Mouse (Mus musculus): ENCODE data around the gene Arid1b.
A peak's percentile ranks its signal among the peaks of the same experiment; 100 is the strongest.
"Not testable (repeated sequence)": the region's sequence is repeated elsewhere in the genome, so short reads cannot be mapped to it uniquely, and the experiment has no call there.

The Arid1b gene

DNA sequence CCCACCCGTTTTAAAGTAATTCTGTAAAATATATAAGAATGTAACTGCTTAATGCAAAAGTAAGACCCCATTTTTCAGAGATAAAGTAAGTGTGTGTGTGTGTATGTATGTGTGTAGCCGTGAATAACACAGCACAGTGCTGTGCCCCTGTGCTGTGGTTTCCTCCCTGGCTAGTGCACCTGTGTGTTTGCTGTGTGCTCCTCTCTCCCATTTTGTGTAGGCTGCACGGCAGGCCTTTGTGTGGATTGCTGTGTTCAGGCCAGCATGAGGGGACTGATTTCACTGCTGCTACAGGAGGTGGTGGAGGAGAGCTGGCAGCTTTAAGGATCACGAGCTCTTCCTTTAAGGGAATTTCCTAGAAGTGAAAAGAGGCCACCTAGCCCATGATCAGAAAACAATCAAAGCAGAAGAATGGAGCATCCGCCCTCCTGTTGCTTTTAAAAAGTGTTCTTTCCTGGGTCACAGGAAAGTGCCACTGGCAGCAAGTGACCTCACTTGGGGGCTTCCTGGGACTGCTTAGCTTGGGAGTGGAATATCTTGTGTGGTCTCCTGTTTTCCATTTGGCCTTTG is 66.5 kb downstream of the Arid1b start:
- DNase-seq: no peak

DNA sequence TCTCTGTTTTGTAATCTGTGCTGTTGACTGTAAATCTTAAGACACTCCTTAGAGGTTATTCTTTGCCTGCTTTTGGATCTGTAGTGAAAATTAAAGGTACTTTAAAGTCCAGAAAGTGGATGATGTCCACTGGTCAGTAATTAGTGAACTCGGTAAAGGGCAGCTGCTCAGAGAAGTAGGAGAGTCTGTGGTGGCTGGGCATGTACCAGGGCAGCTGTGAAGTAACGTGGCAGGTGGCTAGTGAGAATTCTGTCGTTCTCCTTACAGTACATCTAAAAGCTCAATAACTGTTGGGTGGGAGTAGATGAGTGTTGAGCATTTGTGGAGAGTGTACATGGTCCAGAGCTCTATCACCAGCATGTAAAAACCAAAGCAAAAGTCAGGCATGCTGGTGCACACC is 67.1 kb downstream of the Arid1b start:
- DNase-seq: no peak

DNA sequence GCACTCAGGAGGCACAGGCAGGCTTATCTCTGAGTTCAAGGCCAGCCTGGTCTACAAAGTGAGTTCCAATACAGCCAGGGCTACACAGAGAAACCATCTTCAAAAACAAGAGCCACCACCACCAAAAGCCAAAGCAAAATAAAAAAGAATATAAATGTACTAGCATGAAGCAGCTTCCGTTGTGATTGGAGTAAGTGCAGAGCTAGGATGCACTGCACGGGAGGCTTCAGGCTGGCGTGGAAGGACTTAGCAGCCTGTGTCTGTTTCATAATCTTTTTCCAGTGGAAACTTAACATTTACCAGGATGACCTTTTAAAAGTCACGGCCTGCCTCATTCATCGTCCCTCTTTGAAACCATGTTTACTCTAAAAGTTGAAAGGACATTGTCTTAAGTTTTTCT is 67.5 kb downstream of the Arid1b start:
- DNase-seq: no peak

DNA sequence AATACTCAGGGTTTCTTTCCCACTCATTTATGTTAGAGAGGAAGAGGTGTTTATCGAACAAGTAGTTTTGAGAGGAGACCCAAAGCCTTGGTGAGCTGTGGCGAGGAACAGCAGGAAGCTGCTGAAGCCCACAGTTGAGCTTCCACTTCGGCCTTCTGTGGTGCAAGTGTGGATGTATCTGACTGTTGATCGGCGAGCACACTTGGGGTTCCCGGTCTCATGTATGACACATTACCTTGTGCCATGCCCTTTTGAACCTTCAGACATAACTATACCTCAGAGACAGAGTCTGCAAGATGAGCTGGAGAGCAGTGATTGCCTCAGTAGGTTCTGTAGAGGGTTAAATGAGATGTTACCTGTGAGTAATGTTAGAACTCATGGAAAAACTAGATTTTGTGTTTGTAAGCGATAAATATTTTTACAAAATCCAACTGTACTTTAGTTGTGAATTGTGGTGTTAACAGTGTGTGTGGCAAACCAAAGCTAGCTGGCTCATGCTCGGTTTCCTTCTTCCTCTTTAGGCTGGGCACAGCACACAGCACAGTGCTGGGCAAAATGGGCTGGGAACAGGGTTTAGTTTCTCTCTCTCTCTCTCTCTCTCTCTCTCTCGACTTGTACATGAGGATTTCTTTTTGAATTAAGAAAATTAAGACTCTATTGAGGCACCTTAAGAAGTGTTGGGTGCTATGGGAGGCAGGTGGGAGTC is 69.5 kb downstream of the Arid1b start:
- DNase-seq: no peak

DNA sequence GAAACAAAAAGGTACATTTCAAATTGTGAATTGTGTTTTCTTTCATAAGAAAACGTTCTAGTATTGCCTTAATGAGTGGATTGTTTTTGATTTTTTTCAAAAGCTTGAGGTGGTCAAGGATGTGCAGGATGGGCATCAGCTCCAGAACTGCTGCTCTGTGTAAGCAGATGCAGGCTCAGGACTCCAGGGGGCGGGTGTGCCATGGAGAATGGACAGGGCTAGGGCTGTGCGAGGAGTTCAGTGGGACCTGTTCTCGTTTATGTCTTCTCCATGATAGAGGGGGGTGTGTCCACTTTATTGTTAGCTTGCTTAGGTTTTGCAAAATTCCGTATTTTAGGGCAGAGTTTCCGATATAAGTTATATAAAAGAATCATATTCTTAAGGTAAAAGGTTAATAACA is 70.6 kb downstream of the Arid1b start:
- DNase-seq: no peak

DNA sequence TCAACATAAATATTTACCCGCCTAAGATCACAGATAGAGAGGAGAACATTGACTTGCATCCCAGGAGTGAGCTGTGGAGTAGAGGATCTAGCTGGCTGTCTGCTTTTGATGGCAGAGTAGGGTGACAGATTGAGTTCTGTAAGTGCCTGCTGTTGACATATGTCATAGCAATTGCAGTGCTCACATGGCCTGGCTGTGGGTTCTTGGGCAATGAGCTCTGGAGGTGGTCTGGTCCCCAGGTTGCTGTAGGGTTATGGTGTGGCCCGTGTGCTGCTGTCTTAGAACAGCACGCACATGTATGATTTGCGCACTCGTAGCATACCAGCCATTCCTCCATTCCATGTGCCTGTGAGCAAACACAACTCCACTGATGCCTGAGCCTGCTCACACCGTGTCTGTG is 71.1 kb downstream of the Arid1b start:
- DNase-seq: no peak

DNA sequence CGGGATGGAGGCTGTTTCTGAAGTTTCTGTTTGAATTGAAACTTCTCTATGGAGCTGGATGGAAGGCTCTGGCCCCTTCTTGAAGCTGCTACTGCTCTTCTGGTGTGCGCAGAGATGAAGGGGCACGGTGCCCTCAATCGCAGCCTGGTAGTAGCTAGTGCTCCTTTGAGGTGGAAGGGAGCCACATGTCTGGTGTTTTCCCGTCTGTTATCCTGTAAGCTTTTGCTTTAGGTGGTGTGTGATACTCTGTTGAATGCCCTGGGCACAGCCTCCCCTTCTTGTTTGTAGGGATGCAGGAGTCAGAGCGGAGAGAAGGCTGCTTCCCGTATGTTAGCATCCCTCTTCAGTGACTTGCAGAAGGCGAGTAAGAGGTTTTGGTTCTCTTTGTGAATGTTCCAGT is 72.7 kb downstream of the Arid1b start:
- no peak for DNase-seq

DNA sequence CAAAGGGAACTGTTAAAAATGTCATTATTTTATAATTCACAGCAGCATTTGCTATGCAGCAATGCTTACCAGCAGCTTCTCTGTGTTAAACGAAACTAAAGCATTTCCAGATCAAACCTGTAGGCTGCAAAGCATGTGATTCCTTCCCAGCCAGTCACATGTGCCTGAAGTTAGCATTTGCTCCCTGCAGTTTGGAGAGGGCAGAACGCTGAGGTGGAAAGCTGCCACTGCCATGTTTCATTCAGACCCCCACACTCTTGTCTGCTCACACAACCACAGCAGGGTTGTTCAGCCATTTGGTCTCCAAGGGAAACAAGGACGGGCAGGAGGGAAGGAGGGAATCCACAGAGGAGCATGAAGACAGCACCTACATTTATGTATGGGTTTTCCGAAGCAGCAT is 73.1 kb downstream of the Arid1b start:
- no peak for DNase-seq

DNA sequence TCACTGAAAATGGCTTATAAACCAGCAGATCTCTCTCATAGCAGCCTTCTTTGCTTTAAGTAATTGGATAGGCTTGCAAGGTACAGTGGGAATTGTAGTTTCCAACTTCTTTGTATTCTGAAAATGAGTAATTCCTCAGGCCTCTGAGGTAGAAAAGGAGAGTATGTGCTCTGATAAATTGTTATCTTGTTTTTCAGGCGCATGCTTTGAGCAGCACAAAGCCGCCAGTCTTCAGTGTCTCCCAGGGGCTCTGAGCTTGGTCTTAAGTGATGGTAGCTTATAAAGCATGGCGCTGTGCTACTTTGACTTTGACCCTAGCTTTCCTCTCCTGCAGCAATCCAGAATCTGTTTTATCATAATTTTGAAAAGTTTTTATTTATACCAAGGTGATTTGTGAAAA is 76.3 kb downstream of the Arid1b start:
- DNase-seq: no peak

DNA sequence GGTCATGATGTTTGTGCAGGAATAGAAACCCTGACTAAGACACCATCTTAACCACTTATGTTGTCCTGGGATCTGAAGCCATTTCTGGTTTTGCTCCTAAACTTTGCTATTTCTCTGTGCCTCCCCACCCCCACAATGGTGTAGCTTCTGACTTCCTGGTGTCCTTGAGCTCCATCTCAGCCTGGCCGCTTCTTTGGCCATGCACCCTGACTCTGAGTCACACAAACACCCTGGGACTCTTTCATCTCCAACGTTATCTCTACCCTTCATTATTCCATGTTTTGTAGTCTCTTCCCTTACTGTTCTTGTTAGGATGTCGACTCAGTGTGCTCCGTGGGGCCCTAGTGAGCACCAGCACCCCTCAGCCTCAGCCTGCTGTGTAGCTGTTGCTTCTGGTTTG is 78.4 kb downstream of the Arid1b start:
- DNase-seq: no peak

DNA sequence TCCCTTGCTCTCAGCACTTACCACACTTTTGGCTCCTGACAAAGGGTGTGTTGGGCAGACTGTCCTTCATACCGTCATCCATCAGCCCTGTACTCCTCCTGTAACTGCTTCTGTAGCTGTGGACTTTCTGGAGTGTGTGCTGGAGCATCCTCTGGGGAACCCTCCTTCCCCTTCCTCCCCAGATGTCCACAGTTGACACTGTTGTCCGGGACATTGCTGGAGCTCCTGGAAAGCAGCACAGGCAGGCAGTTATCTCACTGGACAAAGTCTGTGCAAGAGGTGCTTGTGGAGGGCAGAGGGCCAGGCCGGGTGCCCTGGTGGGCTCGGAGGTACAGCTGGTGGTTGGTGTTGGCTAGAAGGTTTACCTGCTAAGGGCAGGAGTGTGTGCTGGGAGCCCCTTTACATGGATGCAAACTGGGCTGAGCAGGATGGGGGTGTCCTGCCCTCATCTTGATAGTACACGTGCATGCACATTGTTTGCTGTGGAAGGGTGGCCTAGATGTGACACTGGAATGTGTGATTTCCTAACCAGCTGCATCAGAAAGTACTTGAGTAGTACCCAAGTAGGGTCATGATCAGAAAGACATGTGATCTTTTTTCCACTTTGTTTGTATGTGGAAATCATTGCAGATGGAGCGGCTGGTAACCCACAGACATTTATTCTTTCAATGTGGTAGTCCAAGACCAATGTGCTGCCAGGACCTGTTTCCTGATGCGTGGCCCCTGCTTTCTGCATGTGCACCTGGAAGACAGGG is 80.8 kb downstream of the Arid1b start:
- no peak for DNase-seq

DNA sequence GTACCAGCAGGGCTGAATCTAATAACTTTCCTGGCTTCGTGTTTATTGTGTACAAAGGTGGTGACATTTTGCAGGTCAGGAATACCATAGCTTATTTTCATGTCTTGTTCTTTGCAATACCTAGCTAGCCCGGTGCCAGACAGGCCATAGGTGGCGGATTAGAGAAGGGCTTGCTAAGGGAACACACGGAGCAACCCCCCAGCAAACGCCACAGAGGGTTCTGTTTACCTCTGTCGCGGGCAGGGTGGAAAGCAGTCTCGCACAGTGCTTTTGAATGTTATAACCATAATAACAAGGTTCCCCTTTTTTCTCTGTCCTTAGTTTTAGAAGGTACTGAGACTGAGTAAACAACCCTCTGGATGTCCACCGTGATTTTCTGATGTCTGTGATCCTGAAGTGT is 83.9 kb downstream of the Arid1b start:
- no peak for DNase-seq

DNA sequence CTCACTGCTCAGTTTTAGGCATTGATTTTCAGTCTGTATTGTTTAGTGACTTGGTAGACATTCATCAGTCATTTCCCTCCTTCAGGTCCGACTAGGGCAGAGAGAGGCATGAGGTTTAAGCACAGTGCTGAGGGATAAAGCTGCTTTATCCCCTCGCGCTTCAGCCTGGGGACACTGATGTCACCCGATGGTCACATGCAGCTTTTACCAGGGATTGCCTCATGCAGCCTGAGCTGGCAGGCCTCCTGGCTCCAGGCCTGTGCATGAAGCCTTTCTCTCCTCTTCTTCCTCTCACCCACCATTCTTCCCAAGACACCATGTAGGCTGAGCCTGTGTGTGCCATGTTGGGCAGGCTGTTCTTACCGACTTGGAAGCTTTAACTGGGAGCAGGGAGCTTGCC is 84.4 kb downstream of the Arid1b start:
- no peak for DNase-seq

DNA sequence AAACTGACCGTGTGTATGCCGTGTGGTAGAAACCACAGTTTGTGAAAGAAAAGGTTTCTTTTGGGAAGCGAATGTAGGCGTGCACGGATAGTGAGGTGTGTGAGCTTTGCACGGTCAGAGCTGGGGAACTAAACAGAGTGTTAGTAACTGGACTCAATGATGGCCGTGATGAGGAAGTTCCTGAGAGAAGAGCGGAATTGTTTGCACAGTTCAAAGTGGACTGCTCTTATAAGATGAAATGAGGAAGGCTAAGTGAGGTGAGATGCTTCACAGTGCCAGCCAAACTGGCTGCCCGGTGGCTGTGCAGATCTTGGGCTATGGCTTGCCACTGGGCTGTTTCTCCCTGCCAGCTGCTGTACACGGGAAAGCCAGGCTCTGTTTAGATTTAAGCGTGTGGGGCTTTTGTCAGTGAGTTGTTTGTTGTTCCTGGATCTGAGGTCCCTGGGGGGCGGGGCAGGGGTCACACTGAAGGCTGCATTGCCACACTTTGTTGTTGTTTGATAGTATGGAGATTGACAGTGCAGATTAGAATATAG is 86.8 kb downstream of the Arid1b start:
- no peak for DNase-seq

DNA sequence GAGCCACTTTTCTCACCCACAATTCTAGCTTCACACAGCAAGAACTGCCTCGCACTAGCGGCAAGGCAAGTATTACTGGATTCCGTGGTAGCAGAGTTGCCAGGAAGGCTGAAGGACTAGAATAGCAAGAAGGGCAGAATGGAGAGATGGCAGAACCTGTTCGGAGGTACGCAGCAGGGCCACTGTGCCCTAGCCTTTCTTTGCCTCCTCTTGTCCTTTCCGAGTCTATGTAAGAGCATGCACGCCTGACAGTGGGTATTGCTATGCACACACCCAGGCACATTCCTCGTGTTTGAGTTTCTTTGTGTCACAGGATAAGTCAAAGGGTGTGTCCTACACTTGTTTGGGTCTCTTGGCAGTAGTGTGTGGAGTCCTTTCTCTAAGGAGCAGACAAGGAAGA is 88.1 kb downstream of the Arid1b start:
- DNase-seq: no peak

DNA sequence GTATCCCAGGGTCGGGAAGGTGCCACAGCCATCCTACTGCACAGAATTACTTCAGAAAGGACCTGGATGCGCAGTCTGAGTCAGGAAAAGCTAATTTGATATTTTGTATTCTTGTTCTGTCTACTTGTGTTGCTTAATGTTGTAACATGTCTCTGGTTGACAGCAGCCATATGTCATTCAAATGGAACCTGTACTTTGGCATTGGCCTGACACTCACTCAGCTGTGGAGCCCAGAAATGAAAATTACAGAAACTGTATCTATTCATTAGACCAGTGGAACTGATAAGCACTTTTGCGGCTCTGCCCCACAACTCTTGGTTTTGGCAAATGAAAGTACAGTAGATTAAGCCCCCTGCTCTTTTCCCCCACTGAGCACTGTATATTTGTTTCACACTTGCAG is 89.4 kb downstream of the Arid1b start:
- DNase-seq: no peak

DNA sequence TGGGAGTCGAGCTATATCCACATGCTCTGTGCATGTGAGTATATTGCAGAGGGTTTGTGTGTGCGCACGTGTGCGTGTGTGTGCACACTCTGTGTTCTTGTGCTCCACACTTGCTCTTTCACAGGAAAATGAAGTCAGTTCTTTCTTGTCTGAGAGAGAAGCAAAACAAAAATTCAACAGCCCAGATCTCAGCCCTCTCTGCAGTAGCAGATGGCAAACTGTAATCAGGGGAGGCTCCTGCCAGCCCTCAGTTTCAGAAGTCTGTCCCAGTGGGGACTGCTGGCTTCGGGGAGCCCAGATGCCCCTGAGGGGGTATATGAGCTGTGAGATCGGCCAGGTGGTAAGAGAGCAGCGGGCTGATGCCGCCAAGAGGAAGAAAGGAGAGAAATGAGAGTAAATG is 90.0 kb downstream of the Arid1b start:
- DNase-seq: peak; percentile 36

DNA sequence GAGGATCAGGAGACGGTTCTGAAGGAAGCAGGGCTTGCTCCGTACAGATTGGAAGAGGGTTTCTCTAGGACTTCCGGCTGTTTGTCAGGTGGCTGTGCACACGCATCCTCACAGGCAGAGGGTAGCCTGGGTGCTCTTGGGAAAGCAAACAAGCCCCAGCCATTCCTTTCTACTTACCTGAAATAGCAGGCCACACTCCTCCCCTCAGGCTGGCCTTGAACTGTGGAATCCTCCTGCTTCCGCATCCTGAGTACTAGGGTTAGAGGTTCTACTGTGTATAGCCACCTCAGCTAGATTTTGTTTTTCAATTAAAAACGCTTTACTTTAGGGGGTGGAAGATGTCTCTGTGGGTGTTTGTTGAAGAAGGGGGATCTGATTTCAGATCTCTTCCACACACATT is 90.9 kb downstream of the Arid1b start:
- no peak for DNase-seq

DNA sequence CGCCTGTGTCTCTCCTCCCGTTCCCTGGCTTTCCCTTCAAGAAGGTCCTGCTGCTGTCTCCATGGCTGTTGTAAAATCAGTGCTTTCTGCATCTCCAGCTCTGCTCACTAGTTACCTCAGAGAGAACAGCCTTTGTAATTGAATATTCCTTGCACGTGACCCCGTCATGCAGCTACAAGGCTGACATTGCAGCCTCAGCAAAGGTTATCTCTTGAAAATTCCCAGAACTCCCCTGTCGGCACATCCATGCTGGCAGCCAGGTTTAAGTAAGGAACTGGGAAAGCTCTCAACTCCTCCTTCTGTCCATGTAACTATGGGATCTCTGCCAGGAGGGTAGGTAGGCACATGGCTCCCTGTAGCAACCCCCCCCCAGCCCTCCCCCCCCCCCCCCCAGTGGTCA is 91.8 kb downstream of the Arid1b start:
- no peak for DNase-seq

DNA sequence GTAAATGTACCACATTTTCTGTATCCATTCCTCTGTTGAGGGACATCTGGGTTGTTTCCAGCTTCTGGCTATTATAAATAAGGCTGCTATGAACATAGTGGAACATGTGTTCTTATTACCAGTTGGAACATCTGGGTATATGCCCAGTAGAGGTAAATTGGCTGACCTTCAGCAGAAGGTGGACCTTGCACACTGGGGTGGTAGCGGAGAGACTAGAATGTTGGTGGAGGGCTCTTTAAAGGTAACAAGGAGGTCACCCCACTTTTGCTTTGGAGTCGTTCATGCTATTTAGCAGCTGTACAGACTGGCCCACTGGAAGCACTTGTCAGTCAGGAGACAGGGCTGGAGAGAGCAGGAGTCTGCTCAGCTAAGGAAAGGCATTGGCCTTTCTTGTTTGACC is 94.1 kb downstream of the Arid1b start:
- DNase-seq: not testable (repeated sequence)

DNA sequence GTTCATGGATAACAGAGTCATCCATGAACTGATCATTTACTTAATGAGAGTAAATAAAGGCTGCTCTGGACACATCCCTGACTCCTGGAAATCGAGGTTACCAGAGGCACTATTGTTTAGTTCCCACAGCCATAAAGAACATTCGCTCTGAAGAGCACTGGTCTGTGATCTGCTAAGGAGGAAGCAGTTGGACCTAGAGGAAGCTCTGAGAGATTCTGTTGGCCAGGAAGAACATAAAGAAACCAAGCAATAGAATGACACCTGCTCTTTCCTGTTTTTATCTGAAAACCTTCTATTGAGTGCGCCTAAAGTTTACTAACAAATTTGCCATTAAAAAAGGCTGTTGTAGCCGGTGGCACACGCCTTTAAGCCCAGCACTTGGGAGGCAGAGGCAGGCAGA is 94.7 kb downstream of the Arid1b start:
- DNase-seq: no peak

DNA sequence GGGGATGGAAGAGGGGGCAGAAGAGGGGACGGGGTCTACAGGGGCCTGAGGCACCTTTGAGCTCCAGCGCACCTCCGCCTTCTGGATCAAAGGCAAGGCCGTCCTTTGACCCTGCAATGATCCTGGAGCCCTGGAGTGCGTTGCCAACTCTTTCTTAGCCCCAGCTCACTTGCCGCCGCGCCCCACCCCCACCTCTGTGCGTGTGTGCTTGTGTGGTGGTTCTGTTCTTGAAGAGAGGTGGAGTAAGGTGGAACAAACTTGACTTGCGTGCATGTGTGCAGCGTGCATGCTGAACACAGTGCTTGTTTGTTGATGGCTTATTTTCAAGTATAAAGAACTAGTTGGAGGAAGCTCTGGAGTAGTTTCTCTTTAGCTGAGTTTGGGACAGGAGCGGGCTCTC is 95.4 kb downstream of the Arid1b start:
- no peak for DNase-seq

DNA sequence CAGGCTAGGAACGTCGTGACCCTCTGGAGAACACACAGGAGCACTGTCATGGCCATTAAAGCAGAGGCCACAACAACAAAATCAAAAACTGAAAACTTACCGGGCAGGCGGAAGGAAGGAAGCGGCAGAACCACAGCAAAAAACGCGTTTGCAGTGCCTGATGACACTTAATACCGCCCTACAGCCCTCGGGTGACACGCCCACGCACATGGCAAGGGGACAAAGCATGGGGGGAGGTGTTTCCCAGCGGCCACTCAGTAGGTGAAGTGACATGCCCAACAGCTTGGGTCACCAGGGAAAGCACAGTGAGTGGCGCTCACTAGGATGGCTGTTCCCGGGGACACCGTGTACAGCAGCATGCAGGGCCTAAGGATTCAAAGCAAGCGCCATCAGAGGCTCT is 97.4 kb downstream of the Arid1b start:
- DNase-seq: no peak

DNA sequence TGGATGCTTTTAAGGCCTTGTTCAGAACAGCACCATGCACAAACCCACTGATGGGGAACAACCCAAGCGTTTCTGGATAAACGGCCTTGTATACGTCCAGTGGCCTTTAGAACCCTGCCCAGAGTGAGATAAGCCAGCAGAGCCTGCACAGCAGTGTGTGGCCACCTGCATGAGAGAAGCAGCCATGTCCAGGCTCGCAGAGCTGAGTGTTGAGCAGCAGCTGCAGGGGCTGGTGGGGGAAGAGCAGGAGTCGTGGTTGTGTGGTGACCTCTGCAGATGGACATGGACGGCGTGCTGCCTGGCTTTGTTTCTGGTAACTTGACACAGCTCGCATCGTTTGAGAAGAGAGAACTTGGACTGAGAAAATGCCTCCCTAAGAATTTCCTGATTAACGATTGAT is 97.8 kb downstream of the Arid1b start:
- no peak for DNase-seq

All from right cerebral cortex, postnatal 25 days (tissue).